Mouse (Mus musculus): ENCODE data around the gene Nck2. TPM values are rescaled to one million over a fixed set of nuclear protein-coding genes. Genes with fewer than 3 reads are reported as not detected.

Nck2 gene
- total RNA-seq, 2 experiments from 2014 or later = 38.3 to 38.7 TPM

GRCm38 (mm10) chr1:43412825-43413224 lies 31.6 kb upstream of the Nck2 start:
- H3K4me3 ChIP-seq = no peak overlapping the region
- H3K27ac ChIP-seq = no peak overlapping the region
- no peak for DNase-seq (ENCODE audit: extremely low spot score in 1 of 2, low spot score in 2 of 2)
- TF ChIP-seq CTCF (IDR thresholded peaks at IDR 0.05) = no peak
- intact Hi-C loops (cut with DNase I) = no loop called here

DNA sequence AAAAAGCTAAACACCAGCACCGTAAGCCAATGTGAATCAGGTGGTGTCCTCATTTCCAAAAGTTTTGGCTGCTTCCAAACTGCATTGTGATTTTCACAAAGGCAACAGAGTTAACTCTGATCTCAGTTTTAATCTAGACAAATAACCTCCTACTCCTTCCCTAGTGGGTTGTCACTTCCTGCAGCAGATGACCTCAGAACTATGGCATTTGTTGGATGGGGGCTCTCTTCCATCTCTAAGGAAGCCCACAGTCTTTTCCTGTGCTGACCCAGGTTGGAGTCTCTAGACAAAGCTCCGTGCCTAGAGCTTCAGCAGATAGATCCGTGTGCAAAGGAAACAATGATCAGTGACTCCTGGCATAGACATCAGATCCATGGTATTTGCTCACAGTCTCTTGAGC lies 31.1 kb upstream of the Nck2 start:
- intact Hi-C loops (cut with DNase I) = no loop called here
- no peak for TF ChIP-seq CTCF (IDR thresholded peaks at IDR 0.05)
- Histone ChIP-seq H3K27ac (no peak overlapping the region), H3K4me3 (no peak overlapping the region)
- no peak for DNase-seq (ENCODE audit: extremely low spot score in 1 of 2, low spot score in 2 of 2)

GRCm38 (mm10) chr1:43413749-43414148 lies 30.6 kb upstream of the Nck2 start:
- Histone ChIP-seq H3K27ac (no peak overlapping the region), H3K4me3 (no peak overlapping the region)
- no peak for DNase-seq (ENCODE audit: extremely low spot score in 1 of 2, low spot score in 2 of 2)
- TF ChIP-seq CTCF (IDR thresholded peaks at IDR 0.05) = no peak
- intact Hi-C loops (cut with DNase I) = no loop called here

GRCm38 (mm10) chr1:43414228-43414627 lies 30.2 kb upstream of the Nck2 start:
- Histone ChIP-seq H3K4me3 (no peak overlapping the region), H3K27ac (no peak overlapping the region)
- intact Hi-C loops (cut with DNase I) = no loop called here
- TF ChIP-seq CTCF (IDR thresholded peaks at IDR 0.05) = no peak
- DNase-seq (ENCODE audit: extremely low spot score in 1 of 2, low spot score in 2 of 2) = no peak

- no peak for TF ChIP-seq CTCF (IDR thresholded peaks at IDR 0.05)
- intact Hi-C loops (cut with DNase I) = no loop called here
- no peak overlapping the region for H3K27ac ChIP-seq
- DNase-seq (ENCODE audit: extremely low spot score in 1 of 2, low spot score in 2 of 2) = no peak
- no peak overlapping the region for H3K4me3 ChIP-seq
These were observed 29.4 kb upstream of the Nck2 start for GRCm38 (mm10) chr1:43414971-43415370.

DNA sequence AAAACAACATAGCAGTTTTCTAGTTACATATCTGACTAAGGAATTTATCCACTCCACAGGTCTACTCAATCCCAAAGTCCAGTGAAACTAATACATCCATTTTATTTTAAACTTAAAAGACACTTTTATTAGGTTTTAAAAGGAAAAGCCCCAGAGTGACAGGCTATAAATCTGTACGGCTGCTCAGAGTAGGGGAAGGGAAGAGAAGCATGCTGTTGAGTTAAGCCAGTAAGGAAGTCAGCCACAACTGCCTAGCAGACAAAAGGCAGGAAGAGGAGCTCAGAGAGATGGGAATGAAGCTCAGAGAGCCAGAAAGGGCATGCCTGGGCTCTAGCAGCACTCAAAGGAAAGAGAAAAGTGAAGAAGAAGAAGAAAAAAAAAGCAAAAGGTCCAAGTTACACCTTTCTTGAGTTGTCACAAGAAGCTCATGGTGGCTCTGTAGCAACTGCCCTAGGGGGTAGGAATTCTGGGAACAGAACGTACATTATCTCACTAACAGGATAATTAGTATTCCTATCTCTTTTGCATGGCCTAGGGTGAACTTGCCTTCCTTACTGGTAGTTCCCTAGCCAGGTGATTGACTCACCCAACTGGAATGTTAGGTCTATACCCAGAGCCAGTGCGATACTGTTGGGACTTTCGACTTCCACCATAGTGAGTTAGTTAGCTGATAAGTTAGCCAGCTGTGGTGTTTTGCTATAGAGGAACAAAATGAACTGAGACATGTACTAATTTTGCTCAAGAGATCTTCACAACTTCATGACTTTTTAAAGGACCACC lies 21.2 kb upstream of the Nck2 start:
- no peak overlapping the region for H3K27ac ChIP-seq
- intact Hi-C loops (cut with DNase I) = no loop called here
- no peak overlapping the region for H3K4me3 ChIP-seq
- DNase-seq (ENCODE audit: extremely low spot score in 1 of 2, low spot score in 2 of 2) = no peak
- TF ChIP-seq CTCF (IDR thresholded peaks at IDR 0.05) = no peak

- no peak for DNase-seq (ENCODE audit: extremely low spot score in 1 of 2, low spot score in 2 of 2)
- no peak overlapping the region for H3K4me3 ChIP-seq
- no peak for TF ChIP-seq CTCF (IDR thresholded peaks at IDR 0.05)
- H3K27ac ChIP-seq = no peak overlapping the region
- intact Hi-C loops (cut with DNase I) = no loop called here
These were observed 17.9 kb upstream of the Nck2 start for GRCm38 (mm10) chr1:43426526-43426925.

DNA sequence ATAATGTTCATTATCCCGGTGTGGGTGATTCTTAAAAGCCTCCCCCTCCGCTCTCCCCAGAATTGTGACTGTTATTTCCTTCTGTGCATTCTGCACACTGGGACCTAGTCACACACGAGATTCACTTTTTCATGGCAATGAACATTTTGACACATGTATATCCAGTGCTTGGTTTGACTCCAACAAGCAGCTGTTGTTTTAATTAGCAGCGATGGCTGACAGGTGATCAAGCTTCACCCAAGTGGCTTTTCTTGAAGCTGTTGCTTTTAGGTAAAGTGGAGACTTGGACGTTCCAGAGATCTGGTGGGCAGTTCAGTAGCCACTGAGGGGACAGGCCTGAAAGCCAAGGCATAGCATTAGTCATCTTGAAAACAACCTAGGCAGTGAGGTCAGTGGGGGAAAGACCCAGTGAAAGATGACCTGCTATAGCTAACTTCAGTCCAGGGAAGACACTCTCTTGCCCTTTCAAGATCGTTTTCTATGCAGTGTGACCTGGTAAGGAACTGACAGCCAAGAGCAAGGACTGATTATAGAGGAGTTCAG lies 17.3 kb upstream of the Nck2 start:
- no peak for DNase-seq (ENCODE audit: extremely low spot score in 1 of 2, low spot score in 2 of 2)
- intact Hi-C loops (cut with DNase I) = no loop called here
- no peak overlapping the region for H3K27ac ChIP-seq
- no peak for TF ChIP-seq CTCF (IDR thresholded peaks at IDR 0.05)
- no peak overlapping the region for H3K4me3 ChIP-seq

GRCm38 (mm10) chr1:43429924-43430876 lies 14.2 kb upstream of the Nck2 start:
- no peak overlapping the region for H3K27ac ChIP-seq
- intact Hi-C loops (cut with DNase I) = no loop called here

DNA sequence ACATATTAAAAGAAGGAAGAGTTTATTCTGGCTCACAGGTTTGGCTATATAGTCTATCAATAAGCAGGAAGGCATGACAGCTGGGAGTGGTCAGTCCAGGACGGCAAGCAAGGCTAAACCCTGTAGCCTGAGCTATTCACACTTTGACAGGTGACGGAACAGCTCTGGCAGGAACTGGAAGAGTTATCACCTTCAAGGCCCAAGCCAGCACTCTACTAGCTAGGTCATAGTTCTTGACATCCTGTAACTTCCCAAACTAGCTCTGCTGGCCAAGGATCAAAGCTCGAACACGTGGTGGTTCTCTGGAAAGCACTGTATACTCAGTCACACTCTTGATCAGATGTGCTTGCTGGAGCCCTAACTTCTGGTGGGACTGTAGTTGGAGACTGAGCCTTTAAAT lies 10.5 kb upstream of the Nck2 start:
- DNase-seq (ENCODE audit: extremely low spot score in 1 of 2, low spot score in 2 of 2) = no peak
- no peak overlapping the region for H3K4me3 ChIP-seq
- intact Hi-C loops (cut with DNase I) = no loop called here
- TF ChIP-seq CTCF (IDR thresholded peaks at IDR 0.05) = no peak
- no peak overlapping the region for H3K27ac ChIP-seq

More at GRCm38 (mm10) chr1:43429924-43430876, 14.2 kb upstream of the Nck2 start:
- DNase-seq (ENCODE audit: extremely low spot score in 1 of 2, low spot score in 2 of 2) = no peak
- no peak overlapping the region for H3K4me3 ChIP-seq
- TF ChIP-seq CTCF (IDR thresholded peaks at IDR 0.05) = no peak

DNA sequence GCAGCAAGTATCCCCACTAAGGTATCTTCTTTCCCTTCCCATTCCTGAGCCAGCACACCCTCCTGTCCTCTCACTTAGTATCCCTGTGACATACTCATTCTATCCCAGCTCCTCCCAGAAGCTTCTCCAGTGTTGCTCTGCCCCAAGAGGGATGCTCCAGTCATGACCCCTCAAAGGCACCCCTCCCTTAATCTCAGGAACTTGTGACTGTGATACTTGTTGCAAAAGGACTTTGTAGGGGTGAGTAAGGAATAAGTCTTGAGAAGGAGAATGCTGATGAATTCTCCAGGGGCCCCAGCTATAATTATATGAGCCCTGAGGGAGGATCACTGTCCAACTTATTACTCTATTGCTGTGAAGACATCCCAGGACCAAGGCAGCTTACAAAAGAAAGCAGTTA lies 7.8 kb upstream of the Nck2 start:
- Histone ChIP-seq H3K4me3 (no peak overlapping the region), H3K27ac (no peak overlapping the region)
- intact Hi-C loops (cut with DNase I) = no loop called here
- TF ChIP-seq CTCF (IDR thresholded peaks at IDR 0.05) = no peak
- DNase-seq (ENCODE audit: extremely low spot score in 1 of 2, low spot score in 2 of 2) = no peak

DNA sequence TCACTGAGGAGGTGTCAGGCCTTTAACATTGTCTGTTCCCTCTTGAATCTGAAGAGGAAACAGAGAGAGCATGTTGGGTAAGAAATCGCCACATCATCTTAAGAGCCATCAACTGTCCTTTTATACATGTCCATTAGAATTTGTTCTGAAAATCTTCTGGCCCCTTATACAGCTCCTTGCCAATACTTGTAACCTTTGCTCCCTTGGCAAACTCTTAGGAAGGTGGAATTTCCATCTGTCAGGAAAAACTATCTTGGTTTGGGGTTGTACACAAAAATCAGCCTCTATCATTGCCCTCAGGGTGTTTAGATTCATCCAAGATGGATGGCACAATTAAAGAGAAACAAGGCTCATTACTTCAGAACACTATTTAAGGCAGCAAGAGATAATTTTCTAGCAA lies 5.1 kb upstream of the Nck2 start:
- TF ChIP-seq CTCF (IDR thresholded peaks at IDR 0.05) = no peak
- Histone ChIP-seq H3K27ac (no peak overlapping the region), H3K4me3 (no peak overlapping the region)
- intact Hi-C loops (cut with DNase I) = no loop called here
- DNase-seq (ENCODE audit: extremely low spot score in 1 of 2, low spot score in 2 of 2) = no peak
